Mouse (Mus musculus): ENCODE measurements around the gene Rpusd2.

The Rpusd2 gene

GRCm38 (mm10) chr2:119028941-119029551 is 5.5 kb upstream of the Rpusd2 start, which contains the start of gene Ccdc32:
Gene Ccdc32, minus strand, starts transcription at chr2:119029393.
- DNase-seq (ENCODE audit: low read depth, low spot score), result peak; percentile 96

GRCm38 (mm10) chr2:119032191-119032590 is 2.4 kb upstream of the Rpusd2 start:
- DNase-seq (ENCODE audit: low read depth, low spot score), result no peak

- no peak for DNase-seq (ENCODE audit: low read depth, low spot score)
Measured at GRCm38 (mm10) chr2:119035397-119035745, 781 bp downstream of the Rpusd2 start.

DNA sequence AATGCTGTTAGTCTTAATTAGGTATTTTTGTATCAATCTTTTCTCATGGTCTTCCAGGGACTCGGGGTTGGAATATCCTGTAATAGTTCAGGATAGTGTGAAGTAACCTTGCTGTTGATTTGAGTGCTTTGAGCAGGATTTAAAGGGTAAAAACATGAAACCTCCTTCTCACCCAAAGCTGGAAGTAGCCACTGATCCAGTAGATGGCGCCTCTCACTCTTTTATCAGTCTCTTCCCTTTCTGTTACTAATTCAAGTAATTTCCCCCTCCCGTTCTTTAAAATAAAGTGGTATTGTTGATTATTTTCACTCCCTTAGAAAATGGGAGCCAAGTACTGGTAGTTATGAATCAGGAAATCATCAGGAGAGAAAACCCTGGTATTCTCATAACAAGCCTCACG is 6.3 kb downstream of the Rpusd2 start:
- DNase-seq (ENCODE audit: low read depth, low spot score), result peak; percentile 35

DNA sequence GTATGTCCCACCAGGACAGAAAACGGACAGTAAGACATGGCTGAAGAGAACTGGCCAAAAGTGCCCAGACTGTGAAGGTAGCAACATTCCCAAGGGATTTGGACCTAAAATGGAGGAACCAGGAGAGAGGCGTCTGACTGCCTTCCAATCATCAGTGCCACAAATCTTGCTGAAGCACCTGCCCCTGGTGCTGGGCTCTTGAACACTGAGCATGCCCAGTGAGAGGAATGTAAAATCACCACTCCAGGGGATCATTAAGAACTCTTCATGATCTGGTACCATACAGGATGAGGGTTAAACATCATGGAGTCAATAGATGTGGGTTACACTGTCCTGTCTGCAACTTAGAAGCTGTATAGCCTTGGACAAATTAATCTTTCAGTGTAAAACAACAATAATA is 10.6 kb downstream of the Rpusd2 start:
- DNase-seq (ENCODE audit: low read depth, low spot score), result no peak

GRCm38 (mm10) chr2:119046649-119047611 is 12.3 kb downstream of the Rpusd2 start, which contains the start of gene Knl1:
Gene Knl1, plus strand, starts transcription at chr2:119047119.
- DNase-seq (ENCODE audit: low read depth, low spot score), result peak; percentile 95

DNA sequence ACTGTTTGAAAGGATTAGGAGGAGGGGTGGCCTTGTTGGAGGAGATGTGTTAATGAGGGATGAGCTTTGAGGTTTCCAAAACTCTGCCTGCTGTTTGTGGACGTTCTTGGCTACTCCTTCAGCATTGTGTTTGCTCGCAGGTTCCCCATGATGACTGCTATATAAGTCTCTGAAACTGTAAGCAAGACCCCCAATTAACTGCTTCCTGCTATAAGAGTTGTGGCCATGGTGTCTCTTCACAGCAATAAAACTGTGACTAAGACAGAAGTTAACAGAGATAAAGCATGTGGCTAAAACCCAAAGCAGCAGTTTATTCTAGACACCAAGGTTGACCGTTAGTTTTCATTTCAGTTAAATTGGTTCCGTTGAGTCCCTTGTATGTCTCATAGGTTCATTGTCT is 13.3 kb downstream of the Rpusd2 start:
- DNase-seq (ENCODE audit: low read depth, low spot score), result peak; percentile 44

DNA sequence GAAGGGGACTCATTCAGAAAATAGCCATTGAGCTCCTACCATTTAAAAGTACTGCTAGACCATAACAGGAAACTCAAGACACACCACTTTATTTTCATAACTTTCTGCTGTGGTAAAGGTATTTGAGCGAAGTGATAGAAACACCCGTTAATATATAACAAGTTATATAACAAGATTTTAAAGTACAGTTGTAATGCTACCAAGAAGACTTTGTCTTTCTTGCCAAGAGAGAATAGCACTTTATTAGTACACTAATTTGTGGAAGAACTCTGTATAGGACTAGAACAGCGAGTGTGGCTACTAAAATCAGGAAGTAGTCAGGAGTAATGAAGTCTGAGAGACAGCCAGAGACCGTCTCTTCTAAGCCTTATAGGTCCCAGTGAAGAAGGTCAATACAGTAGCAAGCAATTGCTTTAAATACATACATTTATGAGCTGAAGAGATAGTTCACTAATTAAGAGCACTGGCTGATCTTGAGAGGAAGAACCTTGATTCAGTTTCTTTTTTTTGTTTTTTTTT is 15.6 kb downstream of the Rpusd2 start:
- DNase-seq (ENCODE audit: low read depth, low spot score), result no peak

DNA sequence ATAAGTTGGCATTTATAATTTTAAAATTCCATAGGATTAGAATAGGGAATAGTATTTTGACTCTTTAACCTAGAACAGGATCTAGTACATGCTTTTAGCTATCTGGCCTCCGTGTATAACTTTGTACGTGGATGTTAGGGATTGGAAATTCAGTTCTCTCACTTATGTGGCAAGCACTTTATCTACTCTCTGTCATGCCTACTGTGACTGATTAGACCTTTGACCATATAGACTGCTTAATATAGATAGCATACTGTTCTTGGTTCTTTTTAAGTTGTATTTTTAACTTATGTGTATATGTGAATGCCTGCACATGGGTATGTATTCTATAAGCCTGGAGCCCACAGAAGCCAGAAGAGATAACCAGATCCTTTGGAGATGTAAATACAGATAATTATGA is 25.5 kb downstream of the Rpusd2 start:
- DNase-seq (ENCODE audit: low read depth, low spot score), result no peak

DNA sequence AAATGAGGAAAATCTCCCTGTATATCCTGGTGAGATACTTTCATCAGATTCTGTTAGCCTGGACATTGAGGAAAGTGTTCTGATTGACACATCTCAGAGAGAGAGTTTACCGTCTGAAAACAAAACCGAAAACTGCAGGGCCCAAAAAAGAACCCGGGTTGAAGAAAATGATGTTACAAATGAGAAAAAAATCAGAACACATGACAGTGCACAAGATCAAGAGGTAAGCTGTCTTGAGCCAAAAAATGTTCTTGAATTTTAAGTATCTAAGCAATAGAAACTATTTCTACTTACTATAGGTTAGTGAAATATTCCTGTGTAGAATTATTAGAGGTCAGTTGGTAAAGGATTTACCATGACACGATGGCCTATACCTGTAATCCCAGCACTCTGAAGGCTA is 37.8 kb downstream of the Rpusd2 start:
- no peak for DNase-seq (ENCODE audit: low read depth, low spot score)

GRCm38 (mm10) chr2:119086156-119086555 is 51.6 kb downstream of the Rpusd2 start:
- peak; percentile 53 for DNase-seq (ENCODE audit: low read depth, low spot score)

Measured in ZHBTc4 (cell line).